Mouse (Mus musculus): Measurements from ENCODE around the gene Psip1. TPM values are rescaled to one million over a fixed set of nuclear protein-coding genes. Genes with fewer than 3 reads are reported as not detected.
"Not testable (repeated sequence)": the region's sequence is repeated elsewhere in the genome, so short reads cannot be mapped to it uniquely, and the experiment has no call there.

Psip1 gene
- polyA plus RNA-seq, 1 experiment from 2014 or later = 146 TPM

GRCm38 (mm10) chr4:83514183-83514582, 27.9 kb upstream of the Psip1 start:
- H3K27ac ChIP-seq (replicated peaks; ENCODE audit: low read depth, low read length) = no peak overlapping the region
- WGBS = 81% methylated on average over 1 of the region's 1 CpGs
- H3K9ac ChIP-seq (ENCODE audit: low read depth, low read length) = no peak overlapping the region
- H3K9me3 ChIP-seq (ENCODE audit: control insufficient read depth, low read length) = no peaks in the 10 kb centered on the region
- ATAC-seq (ENCODE audit: low read depth) = peak; percentile 19; the same call in 1 of the 2 replicates
- no peak overlapping the region for H3K4me2 ChIP-seq (ENCODE audit: low read depth, low read length)
- no peak for DNase-seq (ENCODE audit: low spot score)
- no peaks in the 10 kb centered on the region for H3K27me3 ChIP-seq (replicated peaks; ENCODE audit: control insufficient read depth, insufficient read depth, low read length)
- no peak overlapping the region for H3K4me3 ChIP-seq (ENCODE audit: low read depth, low read length)
- H3K36me3 ChIP-seq (ENCODE audit: control insufficient read depth, insufficient read depth, low read length) = no peaks in the 10 kb centered on the region
- H3K4me1 ChIP-seq (ENCODE audit: control insufficient read depth, insufficient read depth, low read length) = no peaks in the 10 kb centered on the region

DNA sequence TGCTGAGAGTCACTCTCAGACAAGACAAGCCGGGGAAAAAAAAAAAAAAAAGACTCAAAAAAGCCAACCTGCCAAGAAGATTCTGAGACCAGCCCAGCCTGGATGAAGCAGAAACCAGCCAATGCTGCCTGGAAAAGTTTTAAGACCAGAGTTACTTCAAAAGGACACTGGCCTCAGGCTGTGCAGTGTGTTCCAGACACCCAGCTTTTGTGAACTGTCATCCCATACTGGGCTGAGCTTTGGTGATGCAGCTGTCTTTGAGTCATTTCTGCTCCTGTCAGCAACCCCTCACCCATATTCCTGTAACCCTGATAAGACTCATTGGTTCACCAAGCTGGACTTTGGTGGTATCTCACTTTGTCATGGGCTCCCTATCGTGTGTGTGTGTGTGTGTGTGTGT, 26.4 kb upstream of the Psip1 start:
- no peaks in the 10 kb centered on the region for H3K4me1 ChIP-seq (ENCODE audit: control insufficient read depth, insufficient read depth, low read length)
- H3K4me2 ChIP-seq (ENCODE audit: low read depth, low read length) = no peak overlapping the region
- H3K4me3 ChIP-seq (ENCODE audit: low read depth, low read length) = no peak overlapping the region
- no peak overlapping the region for H3K9ac ChIP-seq (ENCODE audit: low read depth, low read length)
- WGBS = 66% methylated on average over 2 of the region's 2 CpGs
- H3K36me3 ChIP-seq (ENCODE audit: control insufficient read depth, insufficient read depth, low read length) = no peaks in the 10 kb centered on the region
- DNase-seq (ENCODE audit: low spot score) (no peak), ATAC-seq (ENCODE audit: low read depth) (no peak)
- H3K27me3 ChIP-seq (replicated peaks; ENCODE audit: control insufficient read depth, insufficient read depth, low read length) = no peaks in the 10 kb centered on the region
- H3K9me3 ChIP-seq (ENCODE audit: control insufficient read depth, low read length) = no peaks in the 10 kb centered on the region
- 0 out of 2 replicates have a peak overlapping the region, but pooled peaks have one; percentile 1 for H3K27ac ChIP-seq (replicated peaks; ENCODE audit: low read depth, low read length)

- ATAC-seq (ENCODE audit: low read depth) = no peak
- no peaks in the 10 kb centered on the region for H3K27me3 ChIP-seq (replicated peaks; ENCODE audit: control insufficient read depth, insufficient read depth, low read length)
- H3K4me3 ChIP-seq (ENCODE audit: low read depth, low read length) = no peak overlapping the region
- DNase-seq (ENCODE audit: low spot score) = no peak
- no peaks in the 10 kb centered on the region for H3K36me3 ChIP-seq (ENCODE audit: control insufficient read depth, insufficient read depth, low read length)
- no peaks in the 10 kb centered on the region for H3K4me1 ChIP-seq (ENCODE audit: control insufficient read depth, insufficient read depth, low read length)
- H3K9me3 ChIP-seq (ENCODE audit: control insufficient read depth, low read length) = no peaks in the 10 kb centered on the region
- H3K4me2 ChIP-seq (ENCODE audit: low read depth, low read length) = no peak overlapping the region
- H3K9ac ChIP-seq (ENCODE audit: low read depth, low read length) = no peak overlapping the region
- H3K27ac ChIP-seq (replicated peaks; ENCODE audit: low read depth, low read length) = 0 out of 2 replicates have a peak overlapping the region, but pooled peaks have one; percentile 1
- WGBS = 85% methylated on average over 3 of the region's 3 CpGs
Measured at GRCm38 (mm10) chr4:83512217-83512616, 26.0 kb upstream of the Psip1 start.

GRCm38 (mm10) chr4:83511083-83511482, 24.8 kb upstream of the Psip1 start:
- Histone ChIP-seq H3K4me3 (ENCODE audit: low read depth, low read length) (no peak overlapping the region), H3K9ac (ENCODE audit: low read depth, low read length) (no peak overlapping the region), H3K4me2 (ENCODE audit: low read depth, low read length) (no peak overlapping the region), H3K4me1 (ENCODE audit: control insufficient read depth, insufficient read depth, low read length) (no peaks in the 10 kb centered on the region), H3K36me3 (ENCODE audit: control insufficient read depth, insufficient read depth, low read length) (no peaks in the 10 kb centered on the region), H3K27me3 (replicated peaks; ENCODE audit: control insufficient read depth, insufficient read depth, low read length) (no peaks in the 10 kb centered on the region), H3K27ac (replicated peaks; ENCODE audit: low read depth, low read length) (no peak overlapping the region), H3K9me3 (ENCODE audit: control insufficient read depth, low read length) (no peaks in the 10 kb centered on the region)
- DNase-seq (ENCODE audit: low spot score) (no peak), ATAC-seq (ENCODE audit: low read depth) (no peak)
- WGBS = 52% methylated on average over 8 of the region's 8 CpGs

DNA sequence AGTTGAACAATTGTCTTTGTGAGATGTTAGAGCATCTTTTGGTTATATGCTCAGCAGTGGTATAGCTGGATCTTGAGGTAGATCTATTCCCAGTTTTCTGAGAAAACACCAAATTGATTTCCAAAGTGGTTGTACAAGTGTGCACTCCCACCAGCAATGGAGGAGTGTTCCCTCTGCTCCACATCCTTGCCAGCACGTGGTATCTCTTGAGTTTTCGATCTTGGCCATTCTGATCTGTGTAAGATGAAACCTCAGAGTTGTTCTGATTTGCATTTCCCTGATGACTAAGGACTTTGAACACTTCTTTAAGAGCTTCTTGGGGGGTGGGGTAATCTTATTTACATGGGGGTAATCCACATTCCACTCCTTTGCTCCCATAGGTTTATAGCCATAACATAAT, 23.3 kb upstream of the Psip1 start:
- ATAC-seq (ENCODE audit: low read depth) (no peak), DNase-seq (ENCODE audit: low spot score) (no peak)
- Histone ChIP-seq H3K9me3 (ENCODE audit: control insufficient read depth, low read length) (no peaks in the 10 kb centered on the region), H3K4me1 (ENCODE audit: control insufficient read depth, insufficient read depth, low read length) (no peaks in the 10 kb centered on the region), H3K27me3 (replicated peaks; ENCODE audit: control insufficient read depth, insufficient read depth, low read length) (no peaks in the 10 kb centered on the region), H3K9ac (ENCODE audit: low read depth, low read length) (no peak overlapping the region), H3K27ac (replicated peaks; ENCODE audit: low read depth, low read length) (no peak overlapping the region), H3K36me3 (ENCODE audit: control insufficient read depth, insufficient read depth, low read length) (no peaks in the 10 kb centered on the region), H3K4me2 (ENCODE audit: low read depth, low read length) (no peak overlapping the region), H3K4me3 (ENCODE audit: low read depth, low read length) (no peak overlapping the region)
- 53% methylated on average over 2 of the region's 2 CpGs for WGBS

DNA sequence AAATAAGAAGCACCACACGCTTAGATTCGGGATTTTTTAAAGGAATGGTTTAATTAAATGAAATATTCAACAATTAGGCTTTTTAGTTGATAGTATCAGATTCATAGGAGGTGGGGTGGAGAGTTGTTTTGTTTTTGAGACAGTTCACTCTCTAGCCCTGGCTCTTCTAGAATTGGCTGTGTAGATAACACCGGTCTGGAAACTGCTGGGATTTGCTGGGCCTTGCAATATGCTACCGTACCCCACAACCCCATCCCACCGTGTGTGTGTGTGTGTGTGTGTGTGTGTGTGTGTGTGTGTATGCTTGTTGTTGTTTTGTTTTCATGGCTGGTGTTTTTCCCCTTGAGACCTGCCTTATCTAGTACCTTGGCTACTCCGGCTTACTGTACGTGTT, 14.8 kb upstream of the Psip1 start:
- peak overlapping the region; percentile 64 for H3K4me2 ChIP-seq (ENCODE audit: low read depth, low read length)
- no peak for DNase-seq (ENCODE audit: low spot score)
- no peaks in the 10 kb centered on the region for H3K9me3 ChIP-seq (ENCODE audit: control insufficient read depth, low read length)
- H3K9ac ChIP-seq (ENCODE audit: low read depth, low read length) = no peak overlapping the region; the same call in 1 of the 2 replicates
- peak overlapping the region; percentile 35 for H3K4me3 ChIP-seq (ENCODE audit: low read depth, low read length)
- 0 out of 2 replicates have a peak, but pooled peaks have one; percentile 50 for ATAC-seq (ENCODE audit: low read depth)
- WGBS = 29% methylated on average over 7 of the region's 7 CpGs
- H3K4me1 ChIP-seq (ENCODE audit: control insufficient read depth, insufficient read depth, low read length) = 0 out of 2 replicates have a peak, but pooled peaks cover 3% of the 10 kb centered on the region
- no peaks in the 10 kb centered on the region for H3K27me3 ChIP-seq (replicated peaks; ENCODE audit: control insufficient read depth, insufficient read depth, low read length)
- no peak overlapping the region for H3K27ac ChIP-seq (replicated peaks; ENCODE audit: low read depth, low read length)
- no peaks in the 10 kb centered on the region for H3K36me3 ChIP-seq (ENCODE audit: control insufficient read depth, insufficient read depth, low read length)

DNA sequence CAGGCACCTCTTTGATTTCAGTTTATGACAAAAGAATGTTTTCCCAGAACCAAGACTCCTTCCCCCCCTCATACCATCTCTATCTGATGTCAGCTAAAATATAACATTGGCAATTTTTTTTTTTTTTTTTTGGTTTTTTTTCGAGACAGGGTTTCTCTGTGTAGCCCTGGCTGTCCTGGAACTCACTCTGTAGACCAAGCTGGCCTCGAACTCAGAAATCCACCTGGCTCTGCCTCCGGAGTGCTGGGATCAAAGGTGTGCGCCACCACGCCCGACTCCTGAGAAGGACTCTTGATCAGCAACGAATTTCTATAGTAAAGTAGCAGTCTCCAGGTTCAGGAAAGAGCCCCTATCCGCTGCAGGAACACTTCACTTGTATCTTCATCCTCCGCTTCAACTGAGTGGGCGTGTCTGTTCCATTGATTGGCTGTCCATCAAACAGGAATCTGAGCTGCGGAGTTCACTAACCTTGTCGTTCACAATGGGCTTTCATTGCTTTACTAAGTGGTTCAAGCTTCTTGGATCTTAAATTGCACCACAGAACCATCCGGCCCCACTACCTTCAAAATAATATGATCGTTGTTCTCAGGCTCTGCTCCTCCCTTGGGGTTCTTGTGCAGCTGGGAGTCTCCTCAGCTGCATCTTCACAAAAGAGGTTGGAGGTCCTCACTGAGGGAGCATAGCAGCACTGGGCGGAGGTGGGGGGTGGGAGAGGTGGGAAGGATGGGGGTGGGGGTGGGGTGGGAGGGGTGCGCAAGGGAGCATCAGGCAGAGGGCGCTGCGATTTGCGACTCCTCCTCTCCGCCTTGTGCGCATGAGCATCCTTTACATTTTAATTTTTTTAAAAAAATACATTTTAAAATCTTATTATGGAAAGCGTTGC, 14.1 kb upstream of the Psip1 start:
- Histone ChIP-seq H3K27me3 (replicated peaks; ENCODE audit: control insufficient read depth, insufficient read depth, low read length) (no peaks in the 10 kb centered on the region), H3K9me3 (ENCODE audit: control insufficient read depth, low read length) (no peaks in the 10 kb centered on the region), H3K36me3 (ENCODE audit: control insufficient read depth, insufficient read depth, low read length) (no peaks in the 10 kb centered on the region), H3K27ac (replicated peaks; ENCODE audit: low read depth, low read length) (no peak overlapping the region; the same call in 1 of the 2 replicates), H3K4me2 (ENCODE audit: low read depth, low read length) (peak overlapping the region; percentile 64), H3K9ac (ENCODE audit: low read depth, low read length) (peak overlapping the region; percentile 48), H3K4me1 (ENCODE audit: control insufficient read depth, insufficient read depth, low read length) (0 out of 2 replicates have a peak, but pooled peaks cover 3% of the 10 kb centered on the region), H3K4me3 (ENCODE audit: low read depth, low read length) (peak overlapping the region; percentile 35)
- peak; percentile 76 for DNase-seq (ENCODE audit: low spot score)
- peak; percentile 85 for ATAC-seq (ENCODE audit: low read depth)
- 6% methylated on average over 22 of the region's 22 CpGs for WGBS

GRCm38 (mm10) chr4:83497013-83497412, 10.8 kb upstream of the Psip1 start:
- not testable (repeated sequence) for H3K4me2 ChIP-seq (ENCODE audit: low read depth, low read length); DNase-seq (ENCODE audit: low spot score); H3K36me3 ChIP-seq (ENCODE audit: control insufficient read depth, insufficient read depth, low read length); H3K9me3 ChIP-seq (ENCODE audit: control insufficient read depth, low read length); H3K9ac ChIP-seq (ENCODE audit: low read depth, low read length); H3K27me3 ChIP-seq (replicated peaks; ENCODE audit: control insufficient read depth, insufficient read depth, low read length); H3K4me1 ChIP-seq (ENCODE audit: control insufficient read depth, insufficient read depth, low read length); H3K27ac ChIP-seq (replicated peaks; ENCODE audit: low read depth, low read length); ATAC-seq (ENCODE audit: low read depth); H3K4me3 ChIP-seq (ENCODE audit: low read depth, low read length)
- 92% methylated on average over 5 of the region's 5 CpGs for WGBS

Measured in embryonic facial prominence, embryonic 14.5 days (tissue).